Mouse (Mus musculus) embryonic facial prominence, embryonic 15.5 days (tissue): ENCODE data around the gene Slc25a39. TPM values are rescaled to one million over a fixed set of nuclear protein-coding genes. Genes with fewer than 3 reads are reported as not detected.

ENCODE experiments used
- ATAC-seq: fragments of 200-750 bp; cut with Nextera tagmentation; 2 replicates; pipeline ENCODE4 v1.8.0; 2017; ENCODE audit warnings: low read depth, moderate TSS enrichment; ENCODE audit not compliant: insufficient number of reproducible peaks, low FRiP score, low TSS enrichment
- H3K27ac ChIP-seq: fragments of 300-500 bp; sonication (generic); replicated peaks from 2 replicates; pipeline ENCODE4 v1.5.1; 2015; ENCODE audit warnings: mild to moderate bottlenecking, inconsistent platforms
- H3K27me3 ChIP-seq: fragments of 300-500 bp; sonication (generic); 2 replicates; pipeline ENCODE4 v1.6.1; 2015; ENCODE audit warnings: inconsistent platforms
- H3K36me3 ChIP-seq: fragments of 300-500 bp; sonication (generic); 2 replicates; pipeline ENCODE4 v1.6.1; 2015; ENCODE audit warnings: mild to moderate bottlenecking, inconsistent platforms
- H3K4me1 ChIP-seq: fragments of 300-500 bp; sonication (generic); 2 replicates; pipeline ENCODE4 v1.6.1; 2015; ENCODE audit warnings: inconsistent platforms
- H3K4me2 ChIP-seq: fragments of 300-500 bp; sonication (generic); replicated peaks from 2 replicates; pipeline ENCODE4 v1.6.1; 2015; ENCODE audit warnings: mild to moderate bottlenecking, inconsistent platforms
- H3K4me3 ChIP-seq: fragments of 300-500 bp; sonication (generic); replicated peaks from 2 replicates; pipeline ENCODE4 v1.5.1; 2015; ENCODE audit warnings: mild to moderate bottlenecking, inconsistent platforms
- H3K9ac ChIP-seq: fragments of 300-500 bp; sonication (generic); 2 replicates; pipeline ENCODE4 v1.6.1; 2015; ENCODE audit warnings: inconsistent platforms
- H3K9me3 ChIP-seq: fragments of 300-500 bp; sonication (generic); replicated peaks from 2 replicates; pipeline ENCODE4 v1.6.1; 2016; ENCODE audit warnings: inconsistent platforms
- WGBS: fragments of 180-500 bp; shearing (Covaris S2); methylation state at CpG from one replicate; pipeline ENCODE4 v1.1.7; 2015; 5-methylcytosine and 5-hydroxymethylcytosine counted together
- polyA plus RNA-seq: library from polyadenylated mRNA; unstranded; fragments of >200 nt; fragmentation: Nextera tagmentation; extraction: Ambion mirVana; gene quantifications from 2 replicates; pipeline ENCODE4 v1.2.1, GENCODE M21; 2015

Gene Slc25a39
- polyA plus RNA-seq, 1 experiment from 2014 or later = 197 TPM

DNA sequence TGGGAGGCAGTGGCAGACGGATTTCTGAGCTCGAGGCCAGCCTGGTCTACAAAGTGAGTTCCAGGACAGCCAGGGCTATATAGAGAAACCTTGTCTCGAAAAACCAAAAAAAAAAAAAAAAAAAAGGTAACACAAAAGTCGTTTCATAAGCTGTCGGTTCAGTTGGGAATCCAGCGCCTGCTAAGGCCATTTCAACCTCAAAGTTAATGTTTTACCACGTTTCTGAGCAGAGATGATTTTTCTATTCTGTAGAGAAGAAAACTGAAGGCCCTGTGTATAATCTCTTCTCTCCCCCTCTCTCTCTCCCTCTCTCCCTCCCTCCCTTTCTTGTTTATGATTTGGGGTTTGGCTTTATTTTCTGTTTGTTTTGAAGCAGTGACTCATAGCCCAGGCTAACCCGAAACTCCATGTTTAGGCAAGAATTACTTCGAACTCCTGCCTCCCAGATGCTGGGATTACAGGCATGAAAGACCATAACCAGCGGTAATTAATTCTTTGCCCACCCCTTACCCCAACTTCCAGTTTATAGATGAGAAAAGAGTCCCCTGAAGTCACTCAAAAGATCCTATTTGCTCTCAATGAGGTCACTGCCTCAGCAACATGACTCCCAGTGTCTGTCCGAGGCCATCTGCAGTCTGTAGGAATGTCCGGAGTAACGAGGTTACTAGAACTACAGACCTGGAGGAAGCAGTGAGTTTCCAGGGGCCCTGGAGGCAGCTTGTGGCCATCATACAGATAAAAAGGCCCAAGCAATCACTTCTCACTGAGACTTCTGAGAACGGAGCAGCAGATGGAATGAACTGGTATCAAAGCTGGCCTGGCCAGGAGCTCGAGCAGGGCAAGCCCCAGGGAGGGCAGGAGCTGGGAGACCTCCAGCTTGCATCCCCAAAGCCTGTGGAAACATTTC lies 1.4 kb upstream of the Slc25a39 start:
- no peaks in the 10 kb centered on the region for H3K9me3 ChIP-seq
- H3K36me3 ChIP-seq = peaks cover 7% of the 10 kb centered on the region
- peaks cover 45% of the 10 kb centered on the region for H3K4me1 ChIP-seq
- no peak for ATAC-seq
- H3K27ac ChIP-seq = peak overlapping the region; percentile 94
- peak overlapping the region; percentile 87 for H3K4me2 ChIP-seq
- peak overlapping the region; percentile 34; the same call in 1 of the 2 replicates for H3K9ac ChIP-seq
- 36% methylated on average over 15 of the region's 15 CpGs for WGBS
- peak overlapping the region; percentile 77 for H3K4me3 ChIP-seq
- no peaks in the 10 kb centered on the region for H3K27me3 ChIP-seq

DNA sequence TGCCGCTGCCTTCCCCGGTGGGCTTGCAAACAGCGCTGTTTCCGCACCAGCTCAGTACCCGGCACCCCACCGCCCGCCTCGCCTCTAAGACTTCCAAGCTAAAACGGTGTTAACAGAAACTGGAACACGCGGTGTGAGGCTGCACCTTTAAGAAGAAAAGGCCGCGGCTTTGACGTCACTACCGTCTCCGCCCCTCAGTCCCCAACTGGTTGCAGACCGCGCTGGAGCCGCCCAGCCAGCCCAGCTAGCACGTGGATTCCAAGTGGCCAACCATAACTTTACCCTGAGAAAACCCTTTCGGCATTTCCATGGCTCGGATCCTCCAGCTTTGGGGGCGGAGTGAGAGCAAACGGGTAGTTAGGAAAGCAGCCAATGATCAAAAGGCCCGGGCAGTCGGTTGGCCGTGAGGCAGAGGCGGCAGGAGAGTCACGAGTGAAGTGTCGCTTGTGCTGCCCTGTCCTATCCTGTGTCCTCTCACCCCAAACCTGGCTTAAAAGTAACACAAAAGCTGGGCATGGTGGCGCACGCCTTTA lies 664 bp upstream of the Slc25a39 start:
- H3K9ac ChIP-seq = peak overlapping the region; percentile 57
- peak overlapping the region; percentile 77 for H3K4me3 ChIP-seq
- peak overlapping the region; percentile 94 for H3K27ac ChIP-seq
- WGBS = under 1% methylated on average over 32 of the region's 32 CpGs
- no peaks in the 10 kb centered on the region for H3K27me3 ChIP-seq
- peak overlapping the region; percentile 87 for H3K4me2 ChIP-seq
- H3K9me3 ChIP-seq = no peaks in the 10 kb centered on the region
- H3K36me3 ChIP-seq = peaks cover 15% of the 10 kb centered on the region
- peaks cover 45% of the 10 kb centered on the region for H3K4me1 ChIP-seq
- ATAC-seq = peak; percentile 90

DNA sequence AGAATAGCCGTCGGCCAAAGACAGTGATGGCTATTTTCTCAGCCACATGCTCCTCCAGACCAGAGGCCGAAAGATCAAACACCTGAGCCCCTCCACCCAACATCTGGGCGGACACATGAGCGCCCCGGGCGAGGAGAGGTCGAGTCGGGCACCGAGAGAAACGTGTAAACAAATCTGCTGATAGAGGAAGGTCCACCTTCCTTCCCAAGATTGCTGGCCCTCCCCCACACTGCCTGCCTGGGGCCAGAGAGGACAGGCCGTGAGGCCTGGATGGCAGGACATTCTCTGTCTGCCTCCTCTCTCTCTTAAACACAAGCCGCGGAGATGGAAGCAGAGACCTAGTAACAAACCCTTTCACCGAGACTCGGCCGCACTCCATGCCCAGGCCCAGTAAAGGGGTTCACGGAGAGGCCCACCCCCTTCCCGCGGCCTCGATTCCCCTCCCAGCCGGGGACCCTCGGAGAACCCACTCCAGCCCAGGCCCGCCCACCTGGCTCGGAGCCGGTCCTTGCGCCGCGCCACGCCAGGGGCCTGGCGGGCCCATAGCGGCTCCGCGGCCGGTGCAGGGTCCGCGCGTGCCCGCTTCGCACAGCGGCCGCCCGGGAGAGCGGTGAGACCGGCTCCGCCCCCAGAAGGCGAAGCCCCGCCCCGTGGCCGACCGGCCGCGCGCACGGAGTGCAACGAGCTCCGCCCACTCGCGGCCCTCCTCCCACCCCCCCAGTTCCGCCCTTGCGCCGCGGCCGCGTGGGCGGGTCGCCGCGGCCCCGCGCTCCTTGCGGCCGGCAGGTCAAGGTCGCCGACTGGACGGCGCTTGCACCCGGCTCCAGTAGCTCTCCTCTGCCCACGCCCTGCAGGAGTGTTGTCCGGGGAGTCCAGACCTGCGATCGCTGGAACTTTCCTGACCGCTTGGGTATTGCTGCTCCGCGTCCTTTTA lies 579 bp downstream of the Slc25a39 start:
- under 1% methylated on average over 85 of the region's 85 CpGs for WGBS

DNA sequence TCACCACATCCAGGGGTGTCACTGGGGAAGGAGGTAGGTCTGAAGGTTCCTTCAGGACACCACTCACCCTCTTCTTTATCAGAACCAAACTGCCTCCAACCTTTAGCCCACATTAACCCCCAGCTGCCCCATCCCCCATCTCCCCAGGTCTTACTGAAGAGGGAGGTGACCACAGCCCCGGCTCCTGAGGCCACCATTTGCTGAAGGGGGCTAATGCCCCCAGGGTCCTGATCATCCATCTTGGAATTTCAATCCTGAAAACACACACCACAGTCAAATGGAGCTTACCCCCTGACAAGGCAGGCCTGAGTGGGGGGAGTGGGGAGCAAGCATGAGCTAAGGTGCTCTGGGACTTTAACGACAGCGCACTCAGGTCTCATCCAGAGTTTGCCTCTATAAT lies 1.3 kb downstream of the Slc25a39 start:
- Histone ChIP-seq H3K9me3 (no peaks in the 10 kb centered on the region), H3K27me3 (no peaks in the 10 kb centered on the region; the same call in none of the 2 replicates), H3K4me1 (peaks cover 42% of the 10 kb centered on the region), H3K36me3 (peaks cover 30% of the 10 kb centered on the region), H3K9ac (peak overlapping the region; percentile 73), H3K27ac (no peak overlapping the region), H3K4me2 (peak overlapping the region; percentile 87), H3K4me3 (peak overlapping the region; percentile 77)
- no peak for ATAC-seq
- WGBS = 6% methylated on average over 3 of the region's 3 CpGs

More for the DNA sequence above, 579 bp downstream of the Slc25a39 start:
- H3K36me3 ChIP-seq = peaks cover 27% of the 10 kb centered on the region
- peak overlapping the region; percentile 94 for H3K27ac ChIP-seq
- no peaks in the 10 kb centered on the region for H3K9me3 ChIP-seq
- peak overlapping the region; percentile 77 for H3K4me3 ChIP-seq
- ATAC-seq = peak; percentile 84
- H3K9ac ChIP-seq = peak overlapping the region; percentile 73
- H3K4me1 ChIP-seq = peaks cover 45% of the 10 kb centered on the region
- H3K27me3 ChIP-seq = no peaks in the 10 kb centered on the region; the same call in 1 of the 2 replicates
- H3K4me2 ChIP-seq = peak overlapping the region; percentile 87

DNA sequence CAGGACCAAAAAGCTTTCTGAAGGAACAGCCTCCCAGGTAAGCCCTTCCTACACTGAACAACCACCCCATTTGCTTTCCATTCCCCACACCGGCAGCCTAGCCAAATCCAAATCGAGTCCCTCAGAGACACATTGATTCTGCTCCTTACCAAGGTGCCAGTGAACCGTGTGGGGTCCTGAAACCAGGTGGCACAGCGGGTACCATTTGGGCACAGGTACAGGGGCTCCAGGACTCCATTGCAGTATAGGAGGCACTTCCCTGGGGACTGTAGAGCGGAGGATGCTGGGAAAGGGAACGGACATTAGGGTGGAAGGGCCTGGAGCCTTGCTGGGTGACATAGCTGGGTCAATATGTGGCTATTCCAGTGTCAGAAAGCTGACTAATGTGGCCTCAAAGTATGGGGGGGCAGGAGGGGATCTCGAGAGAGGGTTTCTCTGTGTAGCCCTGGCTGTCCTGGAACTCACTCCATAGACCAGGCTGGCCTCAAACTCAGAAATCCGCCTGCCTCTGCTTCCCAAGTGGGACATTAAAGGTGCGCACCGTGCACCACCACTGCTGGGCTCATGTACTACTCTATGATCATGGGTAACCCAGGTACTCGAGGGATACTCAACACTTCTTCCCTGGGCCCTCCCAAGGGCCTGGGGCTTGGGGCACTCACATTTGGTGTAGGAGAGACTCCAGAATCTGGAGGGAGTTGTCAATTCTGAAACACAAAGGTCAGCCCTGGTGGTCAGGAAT lies 2.0 kb downstream of the Slc25a39 start:
- H3K27me3 ChIP-seq = peaks cover 6% of the 10 kb centered on the region
- peaks cover 40% of the 10 kb centered on the region for H3K4me1 ChIP-seq
- H3K27ac ChIP-seq = no peak overlapping the region
- no peak for ATAC-seq
- peaks cover 30% of the 10 kb centered on the region for H3K36me3 ChIP-seq
- H3K9ac ChIP-seq = 0 out of 2 replicates have a peak overlapping the region, but pooled peaks have one; percentile 73
- 84% methylated on average over 11 of the region's 11 CpGs for WGBS
- no peaks in the 10 kb centered on the region for H3K9me3 ChIP-seq
- peak overlapping the region; percentile 87; the same call in 1 of the 2 replicates for H3K4me2 ChIP-seq
- peak overlapping the region; percentile 77; the same call in 1 of the 2 replicates for H3K4me3 ChIP-seq

DNA sequence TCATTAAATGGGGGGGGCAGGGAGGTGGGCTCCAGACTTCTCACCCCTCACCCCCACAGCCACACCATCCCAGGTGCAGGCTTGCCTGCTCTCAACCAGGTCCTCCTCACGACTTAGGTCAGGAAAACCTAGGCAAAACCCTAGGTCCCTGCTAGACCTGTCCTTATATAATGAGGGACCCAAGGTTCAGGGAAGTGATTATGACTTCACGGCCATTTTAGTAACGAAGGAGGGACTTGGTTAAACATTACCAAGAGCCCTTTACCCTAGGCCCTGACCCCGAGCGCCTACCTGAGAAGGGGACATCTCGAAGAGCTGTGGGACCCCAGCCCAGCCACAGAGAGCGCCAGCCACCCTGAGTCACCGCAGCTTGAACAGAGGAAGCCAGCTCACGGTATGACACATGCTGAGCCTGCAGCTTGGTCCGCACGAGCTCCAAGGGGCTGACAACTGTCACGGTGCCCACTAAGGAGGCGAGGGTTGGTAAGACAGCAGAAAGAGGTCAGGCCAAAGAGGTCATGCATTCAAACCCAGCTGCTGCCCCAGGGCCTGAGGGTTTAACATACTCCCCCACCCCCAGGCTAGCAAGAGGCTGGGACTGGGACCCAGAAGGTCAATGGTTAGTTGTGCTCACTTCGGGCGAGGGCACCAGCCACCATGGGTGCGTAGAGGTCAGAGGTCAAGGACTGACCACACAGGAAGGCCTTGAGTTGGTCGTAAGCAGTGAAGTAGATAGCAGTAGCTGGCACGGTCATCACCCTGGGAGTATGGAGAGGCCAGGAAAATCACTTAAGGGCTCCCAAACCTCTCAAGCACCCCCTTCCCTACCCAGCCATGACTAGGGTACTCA lies 3.4 kb downstream of the Slc25a39 start:
- H3K9ac ChIP-seq = no peak overlapping the region
- WGBS = 79% methylated on average over 18 of the region's 18 CpGs
- no peak for ATAC-seq

DNA sequence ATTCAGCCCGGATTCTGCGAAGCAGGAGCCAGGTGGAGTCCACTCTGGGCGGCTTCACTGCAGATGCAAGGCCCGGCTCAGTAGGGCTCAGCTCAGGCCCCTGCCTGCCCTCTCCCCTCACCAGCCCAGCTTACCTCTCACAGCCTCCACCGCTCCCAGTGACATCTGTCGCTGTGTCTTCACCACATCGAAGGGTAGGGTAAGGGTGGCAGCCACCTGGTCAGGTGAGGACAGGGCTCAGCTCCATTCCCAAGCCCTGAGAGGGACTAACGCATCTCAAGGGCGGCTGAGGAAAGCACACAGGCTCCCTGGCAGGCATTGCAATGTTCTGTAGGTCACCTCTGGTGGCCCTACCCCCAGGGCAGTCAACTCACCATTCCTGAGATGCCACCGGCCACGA lies 4.1 kb downstream of the Slc25a39 start:
- Histone ChIP-seq H3K4me1 (peaks cover 43% of the 10 kb centered on the region), H3K9ac (no peak overlapping the region), H3K4me3 (no peak overlapping the region), H3K4me2 (no peak overlapping the region), H3K9me3 (no peaks in the 10 kb centered on the region), H3K36me3 (peaks cover 30% of the 10 kb centered on the region), H3K27ac (no peak overlapping the region), H3K27me3 (peaks cover 27% of the 10 kb centered on the region)
- 92% methylated on average over 11 of the region's 11 CpGs for WGBS
- no peak for ATAC-seq

More for the DNA sequence above, 3.4 kb downstream of the Slc25a39 start:
- H3K36me3 ChIP-seq = peaks cover 30% of the 10 kb centered on the region
- H3K4me1 ChIP-seq = peaks cover 43% of the 10 kb centered on the region
- H3K9me3 ChIP-seq = no peaks in the 10 kb centered on the region
- no peak overlapping the region for H3K4me2 ChIP-seq
- no peak overlapping the region for H3K4me3 ChIP-seq
- H3K27ac ChIP-seq = no peak overlapping the region
- H3K27me3 ChIP-seq = peaks cover 20% of the 10 kb centered on the region

DNA sequence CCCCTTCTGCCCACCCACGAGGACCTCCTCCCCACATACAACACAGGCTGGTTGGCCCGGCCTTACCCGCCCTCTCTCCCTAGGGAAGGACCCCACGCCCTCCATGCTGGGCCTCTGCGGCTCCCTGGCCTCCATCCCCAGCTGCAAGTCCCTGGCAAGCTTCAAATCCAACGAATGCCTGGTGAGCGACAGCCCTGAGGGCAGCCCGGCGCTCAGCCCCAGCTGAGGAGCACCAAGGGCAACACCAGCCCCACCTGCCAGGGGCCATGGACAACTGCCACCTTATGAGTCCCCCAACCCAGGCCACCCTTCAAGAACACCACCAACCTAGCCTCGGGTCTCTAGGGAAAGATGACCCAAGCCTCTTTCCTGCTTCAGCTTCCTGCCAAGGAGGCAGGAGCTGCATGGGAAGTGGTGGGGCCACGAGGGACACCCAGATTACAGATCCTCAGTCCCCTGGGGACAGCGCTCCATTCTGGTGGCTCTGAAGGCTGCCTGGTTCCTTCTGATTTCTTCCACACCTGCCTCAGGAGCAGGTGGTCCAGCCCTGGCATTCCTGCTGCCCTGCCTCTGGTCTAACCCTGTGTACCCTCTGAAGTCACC lies 5.7 kb downstream of the Slc25a39 start:
- H3K4me1 ChIP-seq = peaks cover 36% of the 10 kb centered on the region
- no peaks in the 10 kb centered on the region for H3K9me3 ChIP-seq
- no peak overlapping the region for H3K27ac ChIP-seq
- no peak overlapping the region for H3K9ac ChIP-seq
- peaks cover 30% of the 10 kb centered on the region for H3K36me3 ChIP-seq
- no peak for ATAC-seq
- 51% methylated on average over 12 of the region's 12 CpGs for WGBS
- no peak overlapping the region for H3K4me3 ChIP-seq
- peaks cover 42% of the 10 kb centered on the region for H3K27me3 ChIP-seq
- H3K4me2 ChIP-seq = no peak overlapping the region

DNA sequence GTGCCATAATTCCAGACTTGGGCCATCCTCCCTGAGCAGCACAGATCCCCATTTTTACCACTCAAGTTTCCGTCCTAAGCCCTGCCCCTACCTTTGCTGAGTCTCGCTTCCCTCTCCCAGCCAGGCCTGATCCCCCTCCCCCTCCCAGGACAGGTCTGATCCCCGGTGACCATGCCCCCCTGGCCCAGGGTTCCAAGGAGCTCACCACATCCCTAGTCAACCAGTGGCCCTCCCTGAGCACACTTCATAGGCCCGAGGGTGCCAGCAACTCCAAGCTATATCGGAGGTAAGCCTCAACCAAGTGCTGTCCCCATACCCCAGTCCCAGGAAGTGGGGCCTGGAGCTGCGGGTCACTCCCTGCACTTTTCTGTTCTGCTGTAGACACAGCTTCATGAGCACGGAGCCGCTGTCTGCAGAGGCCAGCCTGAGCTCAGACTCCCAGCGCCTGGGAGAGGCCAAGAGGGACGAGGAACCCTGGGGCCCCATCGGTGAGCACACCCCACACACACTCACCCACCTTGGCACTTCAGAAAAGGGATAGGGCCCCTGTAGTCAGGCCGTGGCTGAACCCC lies 7.1 kb downstream of the Slc25a39 start:
- ATAC-seq = no peak
- Histone ChIP-seq H3K36me3 (peaks cover 30% of the 10 kb centered on the region), H3K9me3 (no peaks in the 10 kb centered on the region), H3K4me2 (no peak overlapping the region), H3K27ac (no peak overlapping the region), H3K4me1 (peaks cover 23% of the 10 kb centered on the region), H3K9ac (no peak overlapping the region), H3K4me3 (no peak overlapping the region), H3K27me3 (peaks cover 48% of the 10 kb centered on the region)
- 25% methylated on average over 12 of the region's 12 CpGs for WGBS
